8 mouse cellular contexts compared by ENCODE assay signal in the genomic region with DNA sequence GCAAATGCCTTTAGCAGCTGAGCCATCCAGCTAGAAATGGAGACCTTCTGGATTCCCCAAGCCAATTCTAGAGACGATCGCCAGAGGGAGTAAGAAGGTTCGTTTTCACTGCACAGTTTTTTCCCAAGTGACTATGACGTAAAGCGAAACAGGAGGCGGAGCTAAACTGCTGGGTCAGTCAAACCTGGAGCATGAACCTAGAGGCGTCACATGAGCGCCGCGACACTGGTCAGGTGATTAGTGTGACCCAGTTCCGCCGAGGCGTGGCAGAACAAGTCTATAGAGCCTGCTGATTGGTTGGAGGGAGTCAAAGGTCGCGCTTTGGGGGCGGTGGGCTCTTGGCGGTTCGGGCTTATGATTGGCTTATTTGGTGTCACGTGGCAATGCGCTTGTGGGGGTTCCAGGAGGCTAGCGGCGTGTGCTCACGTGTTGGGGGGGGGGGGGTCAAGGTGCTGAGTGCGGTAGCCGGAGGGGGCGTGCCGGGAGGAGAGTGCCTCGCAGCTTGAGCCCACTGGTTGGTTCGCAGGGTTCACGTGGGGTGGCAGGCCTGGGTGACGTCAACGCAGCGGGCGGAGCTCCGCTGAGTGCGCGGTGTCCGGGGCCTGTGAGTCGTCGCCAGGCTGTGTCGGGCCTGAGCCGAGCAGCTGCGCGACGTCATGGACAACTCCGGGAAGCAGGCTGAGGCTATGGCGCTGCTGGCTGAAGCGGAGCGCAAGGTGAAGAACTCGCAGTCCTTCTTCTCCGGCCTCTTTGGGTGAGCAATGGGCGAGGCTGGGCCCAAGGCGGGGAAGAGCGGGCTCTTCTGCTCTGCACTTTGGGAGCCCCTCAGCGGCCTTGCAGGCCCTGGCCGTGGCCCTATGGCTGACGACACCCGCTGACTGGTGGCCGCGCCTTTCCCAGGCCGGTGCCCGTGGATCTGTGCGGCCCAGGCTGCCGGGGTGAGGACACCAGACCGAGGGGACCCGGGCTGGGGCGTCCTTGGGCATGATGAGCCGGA. TPM values are rescaled to one million over a fixed set of nuclear protein-coding genes. Genes with fewer than 3 reads are reported as not detected.
DNase-seq lines count a peak whose midpoint lies in the region; ATAC-seq and TF ChIP-seq lines count a peak whose summit lies in the region.

TSS of gene Napa (plus strand) at position 438 of the 997 bp plus-strand sequence.

- TF ChIP-seq CTCF in kidney, adult 2 months (conservative IDR thresholded peaks at IDR 0.05; ENCODE audit: insufficient read depth, insufficient read length, low read depth, low read length) = peak; percentile 65
- peak; percentile 31; the same call in 1 of the 2 replicates for TF ChIP-seq CTCF in spleen, adult 2 months (IDR thresholded peaks at IDR 0.05; ENCODE audit: extremely low read depth, insufficient read depth, insufficient read length, insufficient replicate concordance)

- peak within 1 kb of the TSS; percentile 99 for H3K9ac ChIP-seq in embryonic facial prominence, embryonic 13.5 days
- H3K9ac ChIP-seq in limb, embryonic 12.5 days (replicated peaks) = peak within 1 kb of the TSS; percentile 96
- peak within 1 kb of the TSS; percentile 98 for H3K9ac ChIP-seq in midbrain, embryonic 15.5 days

- TF ChIP-seq POLR2A in kidney, adult 2 months (IDR thresholded peaks at IDR 0.05; ENCODE audit: low read depth, low read length) = peak; percentile 90
- TF ChIP-seq POLR2A in spleen, adult 2 months (IDR thresholded peaks at IDR 0.05; ENCODE audit: low read depth, low read length) = peak; percentile 94

- H3K9me3 ChIP-seq in embryonic facial prominence, embryonic 13.5 days = no peaks in the 10 kb centered on the region
- H3K9me3 ChIP-seq in limb, embryonic 12.5 days = no peaks in the 10 kb centered on the region
- no peaks in the 10 kb centered on the region for H3K9me3 ChIP-seq in midbrain, embryonic 15.5 days

- peaks cover 17% of the 10 kb centered on the region for H3K36me3 ChIP-seq in embryonic facial prominence, embryonic 13.5 days
- H3K36me3 ChIP-seq in kidney, adult 2 months (ENCODE audit: control insufficient read depth, insufficient read depth, low read length) = no peaks in the 10 kb centered on the region
- peaks cover 27% of the 10 kb centered on the region for H3K36me3 ChIP-seq in limb, embryonic 12.5 days
- H3K36me3 ChIP-seq in midbrain, embryonic 15.5 days (replicated peaks) = no peaks in the 10 kb centered on the region
- H3K36me3 ChIP-seq in spleen, adult 2 months (ENCODE audit: control insufficient read depth, insufficient read depth, low read length) = no peaks in the 10 kb centered on the region

- no peaks in the 10 kb centered on the region for H3K27me3 ChIP-seq in embryonic facial prominence, embryonic 13.5 days
- H3K27me3 ChIP-seq in kidney, adult 2 months (replicated peaks; ENCODE audit: control insufficient read depth, insufficient read depth, low read length) = no peaks in the 10 kb centered on the region
- H3K27me3 ChIP-seq in limb, embryonic 12.5 days = 0 out of 2 replicates have a peak, but pooled peaks cover 3% of the 10 kb centered on the region
- H3K27me3 ChIP-seq in midbrain, embryonic 15.5 days (replicated peaks) = peaks cover 10% of the 10 kb centered on the region; the same call in 1 of the 2 replicates
- H3K27me3 ChIP-seq in spleen, adult 2 months (ENCODE audit: control insufficient read depth, insufficient read depth, low read length) = no peaks in the 10 kb centered on the region

- peak; percentile 100 for DNase-seq in 3134 (ENCODE audit: extremely low read depth, insufficient read length, low spot score)
- DNase-seq in adrenal gland, postnatal 36 days = peak; percentile 99
- peak; percentile 99 to 100 for DNase-seq in heart, adult 18-20 months
- DNase-seq in kidney, adult 2 months = peak; percentile 100
- DNase-seq in spleen, adult 2 months (ENCODE audit: low read depth in 1 of 2, low spot score in 2 of 2) = peak; percentile 97 to 100

- peak within 1 kb of the TSS; percentile 86 for H3K27ac ChIP-seq in embryonic facial prominence, embryonic 13.5 days
- H3K27ac ChIP-seq in kidney, adult 2 months (ENCODE audit: insufficient read depth, low read depth, low read length) = peak within 1 kb of the TSS; percentile 74
- H3K27ac ChIP-seq in limb, embryonic 12.5 days = peak within 1 kb of the TSS; percentile 80
- peak within 1 kb of the TSS; percentile 89 for H3K27ac ChIP-seq in midbrain, embryonic 15.5 days
- peak within 1 kb of the TSS; percentile 92 for H3K27ac ChIP-seq in spleen, adult 2 months (ENCODE audit: insufficient read depth, low read length)

- ATAC-seq in embryonic facial prominence, embryonic 13.5 days (ENCODE audit: insufficient number of reproducible peaks, insufficient read depth, low FRiP score, low TSS enrichment, low read depth) = peak; percentile 99
- ATAC-seq in limb, embryonic 12.5 days (ENCODE audit: insufficient number of reproducible peaks, insufficient read depth, low FRiP score, low TSS enrichment, low read depth) = peak; percentile 98
- ATAC-seq in midbrain, embryonic 15.5 days (replicated peaks) = peak; percentile 98

- H3K4me1 ChIP-seq in embryonic facial prominence, embryonic 13.5 days = peaks cover 35% of the 10 kb centered on the region
- peaks cover 13% of the 10 kb centered on the region; the same call in 1 of the 2 replicates for H3K4me1 ChIP-seq in kidney, adult 2 months (ENCODE audit: control insufficient read depth, insufficient read depth, low read length)
- peaks cover 19% of the 10 kb centered on the region for H3K4me1 ChIP-seq in limb, embryonic 12.5 days (replicated peaks)
- peaks cover 27% of the 10 kb centered on the region for H3K4me1 ChIP-seq in midbrain, embryonic 15.5 days
- H3K4me1 ChIP-seq in spleen, adult 2 months (ENCODE audit: control insufficient read depth, insufficient read depth, insufficient read length) = peaks cover 11% of the 10 kb centered on the region; the same call in 1 of the 2 replicates

- peak within 1 kb of the TSS; percentile 85 for H3K4me2 ChIP-seq in embryonic facial prominence, embryonic 13.5 days
- peak within 1 kb of the TSS; percentile 86 for H3K4me2 ChIP-seq in limb, embryonic 12.5 days
- peak within 1 kb of the TSS; percentile 92 for H3K4me2 ChIP-seq in midbrain, embryonic 15.5 days

- under 1% methylated on average over 68 of the region's 68 CpGs for WGBS in embryonic facial prominence, embryonic 13.5 days
- under 1% methylated on average over 68 of the region's 68 CpGs for WGBS in kidney, adult 2 months
- under 1% methylated on average over 68 of the region's 68 CpGs for WGBS in limb, embryonic 12.5 days
- under 1% methylated on average over 68 of the region's 68 CpGs for WGBS in midbrain, embryonic 15.5 days
- WGBS in spleen, adult 2 months = under 1% methylated on average over 64 of the region's 68 CpGs

- peak within 1 kb of the TSS; percentile 99 for H3K4me3 ChIP-seq in embryonic facial prominence, embryonic 13.5 days
- H3K4me3 ChIP-seq in kidney, adult 2 months (ENCODE audit: insufficient read depth, low read depth, low read length) = peak within 1 kb of the TSS; percentile 77
- peak within 1 kb of the TSS; percentile 93 for H3K4me3 ChIP-seq in limb, embryonic 12.5 days (replicated peaks)
- H3K4me3 ChIP-seq in midbrain, embryonic 15.5 days = peak within 1 kb of the TSS; percentile 97
- H3K4me3 ChIP-seq in spleen, adult 2 months (ENCODE audit: extremely low read depth, insufficient read depth, insufficient read length) = peak within 1 kb of the TSS; percentile 86

RNA-seq across cellular contexts. Expression of gene Napa, which starts in this region (rescaled TPM):
- total RNA-seq in adrenal gland, postnatal 36 days (2021) = 100 to 1,000 TPM; 143 to 167 TPM
- polyA plus RNA-seq in embryonic facial prominence, embryonic 13.5 days (2015; fragmentation: Nextera tagmentation; extraction: Ambion mirVana) = 195 and 216 TPM in 2 replicates
- 10 to 100 TPM; 88.7 to 99.1 TPM for total RNA-seq in heart, adult 18-20 months (2021)
- polyA plus RNA-seq in kidney, adult 2 months (2012; rRNA removed) = 177 and 207 TPM in 2 replicates
- polyA plus RNA-seq in limb, embryonic 12.5 days (2016; fragmentation: Nextera tagmentation; extraction: Ambion mirVana) = 181 and 202 TPM in 2 replicates
- polyA plus RNA-seq in midbrain, embryonic 15.5 days (2015; fragmentation: Nextera tagmentation; extraction: Ambion mirVana) = 224 and 234 TPM in 2 replicates
- 150 and 151 TPM in 2 replicates for polyA plus RNA-seq in spleen, adult 2 months (2012; rRNA removed)

Comparison
In these comparisons a context has a peak if more than half of its experiments do, and no peak if none do; other contexts are left out.
1. Peak in every context shown above with its lines: DNase-seq, ATAC-seq, H3K4me3 ChIP-seq and H3K27ac ChIP-seq.